In the genomic region with DNA sequence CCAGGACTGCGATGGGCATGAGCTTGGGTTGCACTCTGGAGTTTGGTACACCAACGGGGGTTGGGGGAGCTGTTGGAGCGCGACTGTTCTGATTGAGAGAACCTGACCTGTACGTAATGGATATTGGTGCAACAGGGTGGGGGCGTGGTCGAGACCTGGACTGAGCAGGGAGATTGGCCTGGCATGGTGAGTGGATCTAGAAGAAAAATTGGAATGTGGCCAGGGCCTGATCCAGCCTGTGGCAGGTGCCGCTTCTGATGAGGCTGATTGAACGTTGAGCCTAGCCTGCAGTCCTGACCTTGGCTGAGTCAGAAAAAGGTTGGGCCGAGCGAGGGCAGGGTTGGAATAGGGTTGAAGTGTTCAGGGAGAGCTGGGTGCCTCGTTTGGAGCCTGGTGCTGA, we compare ENCODE assay signal across 8 mouse cellular contexts. TPM values are rescaled to one million over a fixed set of nuclear protein-coding genes. Genes with fewer than 3 reads are reported as not detected.
DNase-seq lines count a peak whose midpoint lies in the region; ATAC-seq and TF ChIP-seq lines count a peak whose summit lies in the region.

No protein-coding gene starts in this region.

- intact Hi-C loops in heart, postnatal 10 days (cut with DNase I): no loop called here
- intact Hi-C loops in left cerebral cortex, adult 2 months (cut with DNase I): no loop called here

- H3K27ac ChIP-seq in heart, embryonic 13.5 days (replicated peaks): no peak overlapping the region
- no peak overlapping the region for H3K27ac ChIP-seq in intestine, embryonic 14.5 days (ENCODE audit: low read depth)
- H3K27ac ChIP-seq in midbrain, embryonic 16.5 days (ENCODE audit: low read length): peak overlapping the region; percentile 77; the same call in 1 of the 2 replicates
- no peak overlapping the region for H3K27ac ChIP-seq in left cerebral cortex, adult 2 months

- no peak for ATAC-seq in heart, embryonic 13.5 days (ENCODE audit: extremely low read depth, insufficient number of reproducible peaks, low FRiP score, low TSS enrichment)
- peak; percentile 36; the same call in 1 of the 2 replicates for ATAC-seq in intestine, embryonic 14.5 days (replicated peaks; ENCODE audit: low FRiP score, low TSS enrichment, low read depth)
- peak; percentile 3; the same call in 1 of the 2 replicates for ATAC-seq in midbrain, embryonic 16.5 days
- no peak for ATAC-seq in monocyte, adult 5-6 weeks (replicated peaks; ENCODE audit: insufficient number of reproducible peaks, low FRiP score, low TSS enrichment, poor library complexity, severe bottlenecking)

- peaks cover 59% of the 10 kb centered on the region for H3K27me3 ChIP-seq in heart, embryonic 13.5 days (replicated peaks)
- H3K27me3 ChIP-seq in intestine, embryonic 14.5 days (replicated peaks; ENCODE audit: control insufficient read depth, insufficient read depth, low read length): peaks cover 10% of the 10 kb centered on the region; the same call in 1 of the 2 replicates
- H3K27me3 ChIP-seq in midbrain, embryonic 16.5 days (ENCODE audit: control insufficient read depth, insufficient read depth, low read depth, low read length): no peaks in the 10 kb centered on the region

- H3K9me3 ChIP-seq in heart, embryonic 13.5 days: no peaks in the 10 kb centered on the region
- H3K9me3 ChIP-seq in intestine, embryonic 14.5 days (ENCODE audit: control insufficient read depth, low read length): no peaks in the 10 kb centered on the region
- H3K9me3 ChIP-seq in midbrain, embryonic 16.5 days (replicated peaks; ENCODE audit: control insufficient read depth, low read length, poor library complexity, severe bottlenecking): no peaks in the 10 kb centered on the region

- WGBS in heart, embryonic 13.5 days: 22% methylated on average over 12 of the region's 12 CpGs
- WGBS in intestine, embryonic 14.5 days: 18% methylated on average over 12 of the region's 12 CpGs
- WGBS in midbrain, embryonic 16.5 days: 19% methylated on average over 12 of the region's 12 CpGs

- peak overlapping the region; percentile 58; the same call in 1 of the 2 replicates for H3K4me3 ChIP-seq in heart, embryonic 13.5 days
- H3K4me3 ChIP-seq in intestine, embryonic 14.5 days (ENCODE audit: low read depth, low read length): no peak overlapping the region
- peak overlapping the region; percentile 49 for H3K4me3 ChIP-seq in midbrain, embryonic 16.5 days (ENCODE audit: low read depth, low read length)
- H3K4me3 ChIP-seq in left cerebral cortex, adult 2 months: no peak overlapping the region

- DNase-seq in heart, postnatal 10 days: no peak
- DNase-seq in cerebellum, adult 9-10 months: peak; percentile 73
- no peak for DNase-seq in intestine, embryonic 14.5 days (ENCODE audit: low spot score)
- DNase-seq in embryo, embryonic 10 days (ENCODE audit: low spot score): no peak
- DNase-seq in left cerebral cortex, adult 2 months (ENCODE audit: extremely low spot score in 1 of 2, low spot score in 2 of 2): no peak

- no peaks in the 10 kb centered on the region for H3K36me3 ChIP-seq in heart, embryonic 13.5 days
- H3K36me3 ChIP-seq in intestine, embryonic 14.5 days (ENCODE audit: control insufficient read depth, insufficient read depth, low read length): no peaks in the 10 kb centered on the region
- no peaks in the 10 kb centered on the region; the same call in 1 of the 2 replicates for H3K36me3 ChIP-seq in midbrain, embryonic 16.5 days (ENCODE audit: control insufficient read depth, insufficient read depth, low read length)

- no peak for TF ChIP-seq CTCF in left cerebral cortex, adult 2 months (IDR thresholded peaks at IDR 0.05)

- H3K4me1 ChIP-seq in heart, embryonic 13.5 days: peaks cover 13% of the 10 kb centered on the region
- H3K4me1 ChIP-seq in intestine, embryonic 14.5 days (replicated peaks; ENCODE audit: control insufficient read depth, insufficient read depth, low read length): peaks cover 7% of the 10 kb centered on the region
- peaks cover 29% of the 10 kb centered on the region for H3K4me1 ChIP-seq in midbrain, embryonic 16.5 days (ENCODE audit: control insufficient read depth, insufficient read depth, low read length)

- H3K4me2 ChIP-seq in heart, embryonic 13.5 days: peak overlapping the region; percentile 89
- peak overlapping the region; percentile 91 for H3K4me2 ChIP-seq in intestine, embryonic 14.5 days (ENCODE audit: low read length)
- H3K4me2 ChIP-seq in midbrain, embryonic 16.5 days (ENCODE audit: low read length): peak overlapping the region; percentile 86

- H3K9ac ChIP-seq in heart, embryonic 13.5 days: no peak overlapping the region
- no peak overlapping the region for H3K9ac ChIP-seq in intestine, embryonic 14.5 days (ENCODE audit: low read length)
- H3K9ac ChIP-seq in midbrain, embryonic 16.5 days (ENCODE audit: low read depth, low read length): no peak overlapping the region

RNA-seq across cellular contexts. Expression of a gene that starts 29.3 kb away (rescaled TPM):
- 0.06 and 0.13 TPM in 2 replicates for polyA plus RNA-seq in heart, embryonic 13.5 days (2015; fragmentation: Nextera tagmentation; extraction: Ambion mirVana)
- under 1 TPM; 0.24 to 0.25 TPM for total RNA-seq in heart, postnatal 10 days (2021)
- polyA plus RNA-seq in intestine, embryonic 14.5 days (2014; fragmentation: Nextera tagmentation; extraction: Ambion mirVana): 2.2 and 2.7 TPM in 2 replicates
- 76.2 and 89.7 TPM in 2 replicates for polyA plus RNA-seq in midbrain, embryonic 16.5 days (2015; fragmentation: Nextera tagmentation; extraction: Ambion mirVana)
- total RNA-seq in left cerebral cortex, adult 2 months (2021): 100 to 1,000 TPM in 1 of 2 experiments, 10 to 100 TPM in 1; 97.9 to 109 TPM
- total RNA-seq in monocyte, adult 5-6 weeks (2017): not detected in 3 replicates

RNA-seq across cellular contexts. Expression of a gene that starts 51.7 kb away (rescaled TPM):
- polyA plus RNA-seq in heart, embryonic 13.5 days (2015; fragmentation: Nextera tagmentation; extraction: Ambion mirVana): 863 and 944 TPM in 2 replicates
- total RNA-seq in heart, postnatal 10 days (2021): 100 to 1,000 TPM; 304 to 329 TPM
- polyA plus RNA-seq in intestine, embryonic 14.5 days (2014; fragmentation: Nextera tagmentation; extraction: Ambion mirVana): 79.9 and 81.7 TPM in 2 replicates
- 9.6 and 10.1 TPM in 2 replicates for polyA plus RNA-seq in midbrain, embryonic 16.5 days (2015; fragmentation: Nextera tagmentation; extraction: Ambion mirVana)
- 10 to 100 TPM; 19.2 to 19.3 TPM for total RNA-seq in left cerebral cortex, adult 2 months (2021)
- total RNA-seq in monocyte, adult 5-6 weeks (2017): 1.9 TPM in 1 of 3 replicates, not detected in the others

RNA-seq across cellular contexts. Expression of a gene that starts 57.7 kb away (rescaled TPM):
- polyA plus RNA-seq in heart, embryonic 13.5 days (2015; fragmentation: Nextera tagmentation; extraction: Ambion mirVana): 966 and 1,014 TPM in 2 replicates
- 1,000 to 10,000 TPM; 1,661 to 1,664 TPM for total RNA-seq in heart, postnatal 10 days (2021)
- polyA plus RNA-seq in intestine, embryonic 14.5 days (2014; fragmentation: Nextera tagmentation; extraction: Ambion mirVana): 597 and 634 TPM in 2 replicates
- polyA plus RNA-seq in midbrain, embryonic 16.5 days (2015; fragmentation: Nextera tagmentation; extraction: Ambion mirVana): 565 and 600 TPM in 2 replicates
- 100 to 1,000 TPM; 379 to 386 TPM for total RNA-seq in left cerebral cortex, adult 2 months (2021)
- 86.0 to 121 TPM (median 119 TPM) in 3 replicates for total RNA-seq in monocyte, adult 5-6 weeks (2017)

RNA-seq across cellular contexts. Expression of a gene that starts 57.8 kb away (rescaled TPM):
- 0.29 TPM in 1 of 2 replicates, not detected in the other for polyA plus RNA-seq in heart, embryonic 13.5 days (2015; fragmentation: Nextera tagmentation; extraction: Ambion mirVana)
- total RNA-seq in heart, postnatal 10 days (2021): not detected
- 0.28 TPM in 1 of 2 replicates, not detected in the other for polyA plus RNA-seq in intestine, embryonic 14.5 days (2014; fragmentation: Nextera tagmentation; extraction: Ambion mirVana)
- 0.24 and 0.46 TPM in 2 replicates for polyA plus RNA-seq in midbrain, embryonic 16.5 days (2015; fragmentation: Nextera tagmentation; extraction: Ambion mirVana)
- not detected for total RNA-seq in left cerebral cortex, adult 2 months (2021)
- total RNA-seq in monocyte, adult 5-6 weeks (2017): 1.5 TPM in 1 of 3 replicates, not detected in the others

Comparison
In these comparisons a context has a peak if more than half of its experiments do, and no peak if none do; other contexts are left out.
1. ATAC-seq: peak in intestine, embryonic 14.5 days (single experiment) and midbrain, embryonic 16.5 days (single experiment); none in heart, embryonic 13.5 days (single experiment) and monocyte, adult 5-6 weeks (single experiment).
2. H3K4me3 ChIP-seq: peak in heart, embryonic 13.5 days (single experiment) and midbrain, embryonic 16.5 days (single experiment); none in intestine, embryonic 14.5 days (single experiment) and left cerebral cortex, adult 2 months (single experiment).
3. RNA of a gene that starts 29.3 kb away (total RNA-seq): 97.9 to 109 TPM in left cerebral cortex, adult 2 months; 0.24 to 0.25 TPM in heart, postnatal 10 days and not detected in monocyte, adult 5-6 weeks; every median in the first group is over 10 times any median in the second.
4. RNA of a gene that starts 57.7 kb away (total RNA-seq): 1,661 to 1,664 TPM in heart, postnatal 10 days; 379 to 386 TPM in left cerebral cortex, adult 2 months and 86.0 to 121 TPM in monocyte, adult 5-6 weeks; every median in the first group is over 4 times any median in the second.
5. Peak in every context shown above with its lines, with median percentiles within 50 percentile points of each other: H3K4me2 ChIP-seq.